Mouse (Mus musculus) hindbrain, postnatal 0 days (tissue): ENCODE results near the gene Mast3. TPM values are rescaled to one million over a fixed set of nuclear protein-coding genes. Genes with fewer than 3 reads are reported as not detected.
A peak's percentile ranks its signal among the peaks of the same experiment; 100 is the strongest.

Source experiments
- ATAC-seq: fragments of 200-750 bp; cut with Nextera tagmentation; 2 replicates; pipeline ENCODE4 v1.8.0; 2017; ENCODE audit warnings: mild to moderate bottlenecking, moderate TSS enrichment, moderate library complexity
- DNase-seq: peaks from one replicate; pipeline ENCODE4 v3.0.0-alpha.2; 2015; ENCODE audit warnings: low spot score
- H3K27ac ChIP-seq: fragments of 300-500 bp; sonication (generic); 2 replicates; pipeline ENCODE4 v1.5.1; 2014; ENCODE audit warnings: mild to moderate bottlenecking
- H3K27me3 ChIP-seq: fragments of 300-500 bp; sonication (generic); 2 replicates; pipeline ENCODE4 v1.6.1; 2014; ENCODE audit warnings: low read length, mixed read lengths; ENCODE audit not compliant: insufficient read depth
- H3K36me3 ChIP-seq: fragments of 300-500 bp; sonication (generic); 2 replicates; pipeline ENCODE4 v1.6.1; 2014; ENCODE audit warnings: low read length, mixed read lengths; ENCODE audit not compliant: insufficient read depth
- H3K4me1 ChIP-seq: fragments of 300-500 bp; sonication (generic); 2 replicates; pipeline ENCODE4 v1.6.1; 2014; ENCODE audit warnings: antibody characterized with exemption, low read length, mixed read lengths; ENCODE audit not compliant: insufficient read depth
- H3K4me2 ChIP-seq: fragments of 300-500 bp; sonication (generic); 2 replicates; pipeline ENCODE4 v1.6.1; 2014; ENCODE audit warnings: low read depth, mild to moderate bottlenecking, low read length, moderate library complexity, mixed read lengths
- H3K4me3 ChIP-seq: fragments of 300-500 bp; sonication (generic); 2 replicates; pipeline ENCODE4 v1.5.1; 2014; ENCODE audit warnings: low read length
- H3K9ac ChIP-seq: fragments of 300-500 bp; sonication (generic); replicated peaks from 2 replicates; pipeline ENCODE4 v1.6.1; 2014; ENCODE audit warnings: mild to moderate bottlenecking, low read length, moderate library complexity, mixed read lengths
- H3K9me3 ChIP-seq: fragments of 300-500 bp; sonication (generic); 2 replicates; pipeline ENCODE4 v1.6.1; 2016; ENCODE audit warnings: low read length, mixed read lengths
- CTCF ChIP-seq: IDR thresholded peaks from 2 replicates; pipeline ENCODE4 v1.5.1; 2016; ENCODE audit warnings: antibody characterized with exemption, control low read depth, low read depth
- WGBS: fragments of 180-500 bp; shearing (Covaris S2); extraction: QIAGEN DNeasy Blood & Tissue Kit; methylation state at CpG from one replicate; pipeline ENCODE4 v1.1.7; 2014; 5-methylcytosine and 5-hydroxymethylcytosine counted together
- polyA plus RNA-seq: library from polyadenylated mRNA; unstranded; fragments of >200 nt; fragmentation: Nextera tagmentation; extraction: Ambion mirVana; gene quantifications from 2 replicates; pipeline ENCODE4 v1.2.1, GENCODE M21; 2015
- total RNA-seq: library from RNA; depleted of rRNA; stranded (reverse); fragments of >200 nt; gene quantifications from 2 replicates; pipeline ENCODE4 v1.2.3, GENCODE M21; 2014

The Mast3 gene
- total and polyA plus RNA-seq, 2 experiments from 2014 or later = 16.2 to 42.1 TPM

GRCm38 (mm10) chr8:70755661-70756475 is 49.0 kb downstream of the Mast3 start:
- ATAC-seq (no peak), DNase-seq (no peak)
- 80% methylated on average over 24 of the region's 24 CpGs for WGBS
- H3K4me1 ChIP-seq = peaks cover 18% of the 10 kb centered on the region
- peak overlapping the region; percentile 83 for H3K4me2 ChIP-seq
- TF ChIP-seq CTCF = no peak
- H3K9ac ChIP-seq = peak overlapping the region; percentile 89; the same call in 1 of the 2 replicates
- peaks cover 20% of the 10 kb centered on the region for H3K36me3 ChIP-seq
- no peaks in the 10 kb centered on the region for H3K9me3 ChIP-seq
- no peaks in the 10 kb centered on the region for H3K27me3 ChIP-seq
- H3K4me3 ChIP-seq = peak overlapping the region; percentile 78
- peak overlapping the region; percentile 96; the same call in 1 of the 2 replicates for H3K27ac ChIP-seq

DNA sequence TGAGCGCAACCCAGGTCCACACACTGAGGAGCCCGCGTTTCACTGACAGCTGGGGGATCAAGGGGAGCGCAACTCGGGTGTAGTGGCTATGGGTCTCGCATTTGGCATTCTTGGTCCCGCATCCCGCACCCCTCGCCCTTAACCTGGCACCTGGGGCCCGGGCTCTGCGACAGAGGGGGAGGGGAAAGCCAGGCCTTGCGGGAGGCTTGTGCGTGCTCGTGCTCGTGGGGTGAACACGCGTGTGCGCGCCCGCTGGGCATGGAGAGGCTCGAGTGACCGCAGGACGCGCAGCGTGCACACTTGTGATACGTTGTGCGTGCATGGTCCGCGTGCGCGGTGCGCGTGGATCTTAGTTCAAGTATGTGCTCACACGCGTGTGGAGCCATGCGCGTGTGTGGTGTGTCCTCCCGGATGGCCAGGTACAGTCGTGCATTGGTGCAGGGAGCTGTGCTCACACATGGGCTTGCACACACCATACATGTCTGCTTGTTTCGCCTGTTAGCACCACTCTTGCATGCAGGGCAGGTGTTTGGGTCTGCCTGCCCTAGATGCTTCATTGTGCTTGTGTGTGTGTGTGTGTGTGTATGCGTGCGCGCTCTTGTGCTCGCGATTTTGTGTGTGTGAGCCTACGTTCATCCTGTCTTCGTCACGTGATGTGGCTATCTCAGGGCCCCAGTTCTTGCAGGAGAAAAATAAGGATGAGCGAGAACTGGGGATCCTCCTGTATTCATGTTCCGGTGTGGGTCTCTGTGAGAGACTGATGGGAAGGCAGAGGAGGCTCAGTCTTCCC is 49.8 kb downstream of the Mast3 start:
- peak; percentile 89 for DNase-seq
- 8% methylated on average over 50 of the region's 50 CpGs for WGBS
- Histone ChIP-seq H3K4me2 (peak overlapping the region; percentile 83), H3K36me3 (peaks cover 20% of the 10 kb centered on the region), H3K9me3 (no peaks in the 10 kb centered on the region), H3K4me1 (peaks cover 18% of the 10 kb centered on the region), H3K27ac (peak overlapping the region; percentile 96), H3K9ac (peak overlapping the region; percentile 89), H3K4me3 (peak overlapping the region; percentile 78), H3K27me3 (no peaks in the 10 kb centered on the region)
- ATAC-seq = peak; percentile 55
- TF ChIP-seq CTCF = no peak

- Histone ChIP-seq H3K4me1 (peaks cover 15% of the 10 kb centered on the region), H3K27me3 (no peaks in the 10 kb centered on the region), H3K9me3 (no peaks in the 10 kb centered on the region), H3K27ac (peak within 1 kb of the TSS; percentile 96), H3K36me3 (peaks cover 20% of the 10 kb centered on the region), H3K4me3 (peak within 1 kb of the TSS; percentile 78), H3K9ac (peak within 1 kb of the TSS; percentile 89), H3K4me2 (peak within 1 kb of the TSS; percentile 83)
- TF ChIP-seq CTCF = no peak
- ATAC-seq (peak; percentile 96), DNase-seq (peak; percentile 99)
- 9% methylated on average over 36 of the region's 37 CpGs for WGBS
Observed at GRCm38 (mm10) chr8:70754043-70754870, 50.6 kb downstream of the Mast3 start, which contains the start of gene Rab3a. Gene Rab3a (plus strand): TSS chr8:70754679.

GRCm38 (mm10) chr8:70753151-70753550 is 51.7 kb downstream of the Mast3 start:
- H3K4me3 ChIP-seq = no peak overlapping the region
- H3K27ac ChIP-seq = peak overlapping the region; percentile 96
- peaks cover 8% of the 10 kb centered on the region for H3K4me1 ChIP-seq
- H3K36me3 ChIP-seq = peaks cover 20% of the 10 kb centered on the region
- ATAC-seq (no peak), DNase-seq (peak; percentile 36)
- no peaks in the 10 kb centered on the region for H3K27me3 ChIP-seq
- TF ChIP-seq CTCF = no peak
- 25% methylated on average over 21 of the region's 21 CpGs for WGBS
- H3K4me2 ChIP-seq = 0 out of 2 replicates have a peak overlapping the region, but pooled peaks have one; percentile 16
- H3K9ac ChIP-seq = 0 out of 2 replicates have a peak overlapping the region, but pooled peaks have one; percentile 9
- no peaks in the 10 kb centered on the region for H3K9me3 ChIP-seq

DNA sequence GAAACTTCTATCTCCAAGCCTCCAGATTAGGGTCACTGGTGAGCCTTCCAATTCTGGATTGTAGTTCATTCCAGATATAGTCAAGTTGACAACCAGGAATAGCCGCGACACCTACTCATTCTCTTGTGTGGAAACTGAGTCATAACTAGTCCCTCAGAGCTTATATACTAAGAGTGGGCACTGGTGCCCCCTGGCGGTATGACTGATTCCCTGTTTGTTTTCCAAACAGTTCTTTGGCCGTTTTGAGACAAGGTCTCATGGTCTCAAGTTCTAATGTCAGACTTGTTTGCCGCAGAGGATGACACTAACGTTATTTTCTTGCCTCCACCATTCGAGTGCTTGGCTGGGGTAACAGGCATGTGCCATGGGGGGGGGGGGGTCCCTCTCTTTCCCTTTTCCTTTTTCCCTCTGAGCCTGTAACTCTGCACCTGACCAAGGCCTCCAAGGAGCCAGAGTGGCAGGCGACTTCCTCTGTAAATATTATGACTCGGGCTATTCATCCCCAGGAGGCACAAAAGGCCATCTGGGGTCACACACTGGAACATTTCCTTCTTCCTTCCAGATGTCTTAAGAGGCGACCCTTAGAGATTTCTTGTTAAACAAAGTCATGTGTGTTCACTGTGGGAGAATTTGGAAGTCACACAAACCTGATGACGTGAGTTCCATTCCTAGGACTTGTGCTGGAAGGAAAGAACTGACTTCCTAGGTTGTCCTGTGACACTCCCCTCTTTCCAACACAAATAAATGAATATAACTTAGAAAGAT is 52.7 kb downstream of the Mast3 start:
- Histone ChIP-seq H3K4me2 (no peak overlapping the region), H3K27me3 (peaks cover 4% of the 10 kb centered on the region; the same call in 1 of the 2 replicates), H3K9ac (no peak overlapping the region), H3K27ac (peak overlapping the region; percentile 96; the same call in 1 of the 2 replicates), H3K36me3 (peaks cover 13% of the 10 kb centered on the region), H3K9me3 (no peaks in the 10 kb centered on the region), H3K4me1 (peaks cover 8% of the 10 kb centered on the region), H3K4me3 (no peak overlapping the region)
- TF ChIP-seq CTCF = peak; percentile 77
- peak; percentile 79 for DNase-seq
- ATAC-seq = no peak
- WGBS = 37% methylated on average over 11 of the region's 11 CpGs
